Mouse (Mus musculus) thymus, adult 2 months (tissue): Measurements from ENCODE around the gene Asb4.

Source experiments
- CTCF ChIP-seq: fragments of 200-500 bp; IDR thresholded peaks from 2 replicates; pipeline ENCODE4 v1.5.1; 2012; ENCODE audit warnings: mild to moderate bottlenecking, control low read depth, low read length, moderate library complexity, borderline replicate concordance; ENCODE audit not compliant: control insufficient read depth, poor library complexity, insufficient read depth; ENCODE audit errors: extremely low read depth
- POLR2A ChIP-seq: fragments of 200-500 bp; IDR thresholded peaks from 2 replicates; pipeline ENCODE4 v1.6.1; 2012; ENCODE audit warnings: mild to moderate bottlenecking, low read length, control low read depth, moderate library complexity; ENCODE audit not compliant: control insufficient read depth, poor library complexity, insufficient read depth; ENCODE audit errors: extremely low read depth

- TF ChIP-seq POLR2A (no peak), CTCF (no peak)
Observed at GRCm38 (mm10) chr6:5429982-5430550, 46.9 kb downstream of the Asb4 start.
